Mouse (Mus musculus) C2C12 (cell line): ENCODE data around the gene 0610010F05Rik.

Experiments used
- CEBPB ChIP-seq: IDR thresholded peaks from one replicate; pipeline ENCODE4 v1.6.1; 2011; ENCODE audit warnings: low read depth, mild to moderate bottlenecking, control low read depth, moderate library complexity
- CTCF ChIP-seq: IDR thresholded peaks from one replicate; pipeline ENCODE4 v1.5.1; 2011; ENCODE audit not compliant: control insufficient read depth, insufficient read depth, insufficient read length
- FOSL1 ChIP-seq: IDR thresholded peaks from one replicate; pipeline ENCODE4 v1.8.0; 2011; ENCODE audit warnings: mild to moderate bottlenecking, low read length; ENCODE audit not compliant: poor library complexity, insufficient read depth, severe bottlenecking
- MAX ChIP-seq: IDR thresholded peaks from one replicate; pipeline ENCODE4 v1.6.1; 2011; ENCODE audit warnings: mild to moderate bottlenecking, control low read depth
- MYOD1 ChIP-seq: IDR thresholded peaks from one replicate; pipeline ENCODE4 v1.6.1; 2011; ENCODE audit warnings: low read depth; ENCODE audit not compliant: control insufficient read depth, insufficient read length
- MYOG ChIP-seq: IDR thresholded peaks from one replicate; pipeline ENCODE4 v1.6.1; 2011; ENCODE audit not compliant: control insufficient read depth, insufficient read length; ENCODE audit errors: extremely low read depth
- USF1 ChIP-seq: IDR thresholded peaks from one replicate; pipeline ENCODE4 v1.6.1; 2011; ENCODE audit warnings: low read depth, mild to moderate bottlenecking, control low read depth, moderate library complexity

GRCm38 (mm10) chr11:23647431-23647830 lies 14.0 kb upstream of the 0610010F05Rik start:
- no peak for TF ChIP-seq CTCF
- TF ChIP-seq FOSL1: no peak
- no peak for TF ChIP-seq CEBPB
- no peak for TF ChIP-seq USF1
- no peak for TF ChIP-seq MYOG
- TF ChIP-seq MAX: no peak
- no peak for TF ChIP-seq MYOD1
